ENCODE assay signal across 8 mouse cellular contexts in the genomic region with DNA sequence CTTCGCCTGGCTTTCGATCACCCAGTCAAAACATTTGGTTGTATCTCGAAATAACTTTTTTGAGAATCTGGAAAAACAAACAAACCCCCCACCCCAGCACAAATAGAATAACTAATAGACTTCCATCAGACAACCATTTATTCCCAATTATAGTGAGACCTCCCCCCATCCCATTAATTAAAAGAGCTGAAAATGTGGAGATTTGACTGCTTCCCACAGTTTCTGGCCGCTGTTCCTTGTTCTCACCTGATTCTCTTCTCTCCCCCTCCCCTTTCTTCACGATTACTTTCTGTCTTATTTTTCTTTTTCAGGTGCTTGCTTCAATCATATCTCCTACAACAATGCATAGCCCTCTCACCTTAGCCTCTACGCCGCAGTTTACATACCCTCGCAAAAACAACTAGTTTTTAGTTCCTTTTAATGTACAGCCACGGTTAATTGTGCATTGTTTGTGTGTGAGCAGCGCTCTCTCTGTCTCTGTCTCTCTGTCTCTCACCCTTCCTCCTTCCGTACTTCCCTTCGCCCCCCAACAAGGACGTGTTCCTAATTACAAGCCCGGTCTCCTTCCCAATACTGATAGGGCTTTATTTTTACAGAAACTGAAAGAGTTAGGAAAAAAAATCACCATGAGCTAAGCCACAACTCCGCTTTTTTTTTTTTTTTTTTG.
DNase-seq lines count a peak whose midpoint lies in the region; ATAC-seq and TF ChIP-seq lines count a peak whose summit lies in the region.

No protein-coding gene starts in this region.

- DNase-seq in liver, adult 2 months (ENCODE audit: extremely low read depth, low read depth, low spot score): no peak
- no peak for DNase-seq in liver
- DNase-seq in forebrain, embryonic 11.5 days (ENCODE audit: low spot score): no peak
- peak; percentile 48 for DNase-seq in naive thymus-derived CD4-positive, alpha-beta T cell, adult 2 months (ENCODE audit: low read depth)
- no peak for DNase-seq in adrenal gland, adult 18-20 months (ENCODE audit: low spot score in 2 of 2)
- DNase-seq in adrenal gland, postnatal 4 days (ENCODE audit: low spot score in 2 of 2): no peak

- peaks cover 8% of the 10 kb centered on the region; the same call in 1 of the 2 replicates for H3K4me1 ChIP-seq in liver, adult 2 months (ENCODE audit: control insufficient read depth, insufficient read depth, low read length)
- peaks cover 28% of the 10 kb centered on the region for H3K4me1 ChIP-seq in forebrain, embryonic 11.5 days (replicated peaks; ENCODE audit: control insufficient read depth, insufficient read depth, low read length)
- H3K4me1 ChIP-seq in kidney, embryonic 14.5 days (ENCODE audit: control insufficient read depth, insufficient read depth, low read length): peaks cover 33% of the 10 kb centered on the region

- no peak for TF ChIP-seq CTCF in liver, adult 2 months (IDR thresholded peaks at IDR 0.05; ENCODE audit: low read depth, low read length)

- no peaks in the 10 kb centered on the region for H3K9me3 ChIP-seq in forebrain, embryonic 11.5 days (ENCODE audit: control insufficient read depth, low read length)
- H3K9me3 ChIP-seq in kidney, embryonic 14.5 days (ENCODE audit: control insufficient read depth, low read length): no peaks in the 10 kb centered on the region

- 5% methylated on average over 15 of the region's 15 CpGs for WGBS in liver, adult 2 months
- WGBS in forebrain, embryonic 11.5 days: under 1% methylated on average over 15 of the region's 15 CpGs
- under 1% methylated on average over 15 of the region's 15 CpGs for WGBS in kidney, embryonic 14.5 days

- H3K36me3 ChIP-seq in liver, adult 2 months (ENCODE audit: control insufficient read depth, insufficient read depth, low read length): no peaks in the 10 kb centered on the region
- H3K36me3 ChIP-seq in forebrain, embryonic 11.5 days (ENCODE audit: control insufficient read depth, insufficient read depth, low read length): no peaks in the 10 kb centered on the region
- no peaks in the 10 kb centered on the region for H3K36me3 ChIP-seq in kidney, embryonic 14.5 days (ENCODE audit: control insufficient read depth, insufficient read depth, low read length)

- no peak for TF ChIP-seq POLR2A in liver, adult 2 months (IDR thresholded peaks at IDR 0.05; ENCODE audit: extremely low read depth, insufficient read depth, low read length)

- H3K9ac ChIP-seq in liver, adult 2 months (ENCODE audit: low read depth, low read length): peak overlapping the region; percentile 88
- peak overlapping the region; percentile 30; the same call in 1 of the 2 replicates for H3K9ac ChIP-seq in forebrain, embryonic 11.5 days (ENCODE audit: low read length)
- no peak overlapping the region for H3K9ac ChIP-seq in kidney, embryonic 14.5 days (ENCODE audit: low read depth, low read length)

- peaks cover 3% of the 10 kb centered on the region; the same call in 1 of the 2 replicates for H3K27me3 ChIP-seq in liver, adult 2 months (ENCODE audit: control insufficient read depth, insufficient read depth, low read length)
- H3K27me3 ChIP-seq in forebrain, embryonic 11.5 days (ENCODE audit: control insufficient read depth, insufficient read depth, low read length): peaks cover 51% of the 10 kb centered on the region
- peaks cover 54% of the 10 kb centered on the region for H3K27me3 ChIP-seq in kidney, embryonic 14.5 days (ENCODE audit: control insufficient read depth, insufficient read depth, low read length)

- no peaks in the 10 kb centered on the region for H3K79me2 ChIP-seq in liver, adult 2 months (ENCODE audit: control insufficient read depth, insufficient read depth, low read length)

- peak overlapping the region; percentile 65 for H3K4me2 ChIP-seq in forebrain, embryonic 11.5 days (ENCODE audit: low read depth, low read length, severe bottlenecking)
- peak overlapping the region; percentile 72 for H3K4me2 ChIP-seq in kidney, embryonic 14.5 days (replicated peaks; ENCODE audit: low read depth, low read length)

- H3K4me3 ChIP-seq in liver, adult 2 months (ENCODE audit: insufficient read depth, low read depth, low read length): peak overlapping the region; percentile 71
- peak overlapping the region; percentile 28; the same call in 1 of the 2 replicates for H3K4me3 ChIP-seq in forebrain, embryonic 11.5 days (ENCODE audit: low read depth, low read length)
- peak overlapping the region; percentile 38 for H3K4me3 ChIP-seq in kidney, embryonic 14.5 days (ENCODE audit: low read length)

- peak overlapping the region; percentile 42; the same call in 1 of the 2 replicates for H3K27ac ChIP-seq in liver, adult 2 months (replicated peaks; ENCODE audit: insufficient read depth, low read depth, low read length)
- no peak overlapping the region for H3K27ac ChIP-seq in forebrain, embryonic 11.5 days (ENCODE audit: low read depth, low read length)
- H3K27ac ChIP-seq in kidney, embryonic 14.5 days (ENCODE audit: low read depth, low read length): no peak overlapping the region

- ATAC-seq in forebrain, embryonic 11.5 days (replicated peaks; ENCODE audit: low FRiP score): no peak
- no peak for ATAC-seq in kidney, embryonic 14.5 days (ENCODE audit: low FRiP score, low TSS enrichment)
- ATAC-seq in activated CD4-positive, CD25-positive, alpha-beta regulatory T cell, adult 4 months: no peak
